8 mouse cellular contexts compared by ENCODE assay signal in genomic region chr14:21053151-21053550, GRCm38 (mm10). TPM values are rescaled to one million over a fixed set of nuclear protein-coding genes. Genes with fewer than 3 reads are reported as not detected.
DNase-seq lines count a peak whose midpoint lies in the region; ATAC-seq and TF ChIP-seq lines count a peak whose summit lies in the region.

No protein-coding gene starts in this region.

- no peak overlapping the region; the same call in 1 of the 2 replicates for H3K9ac ChIP-seq in hindbrain, postnatal 0 days (replicated peaks; ENCODE audit: low read length)
- peak overlapping the region; percentile 82 for H3K9ac ChIP-seq in midbrain, embryonic 11.5 days (ENCODE audit: low read length)

- peak overlapping the region; percentile 90 for H3K4me3 ChIP-seq in heart, embryonic 10.5 days
- peak overlapping the region; percentile 96 for H3K4me3 ChIP-seq in hindbrain, postnatal 0 days (ENCODE audit: low read length)
- H3K4me3 ChIP-seq in midbrain, embryonic 11.5 days (ENCODE audit: low read depth, low read length): peak overlapping the region; percentile 85

- TF ChIP-seq CTCF in hindbrain, postnatal 0 days (IDR thresholded peaks at IDR 0.05; ENCODE audit: low read depth): no peak

- peak overlapping the region; percentile 97 for H3K27ac ChIP-seq in heart, embryonic 10.5 days
- H3K27ac ChIP-seq in hindbrain, postnatal 0 days: no peak overlapping the region
- no peak overlapping the region for H3K27ac ChIP-seq in midbrain, embryonic 11.5 days (ENCODE audit: low read depth, low read length)

- H3K4me2 ChIP-seq in hindbrain, postnatal 0 days (ENCODE audit: low read depth, low read length): peak overlapping the region; percentile 71
- peak overlapping the region; percentile 96 for H3K4me2 ChIP-seq in midbrain, embryonic 11.5 days

- H3K4me1 ChIP-seq in heart, embryonic 10.5 days: peaks cover 20% of the 10 kb centered on the region
- H3K4me1 ChIP-seq in hindbrain, postnatal 0 days (ENCODE audit: insufficient read depth, low read length): no peaks in the 10 kb centered on the region
- H3K4me1 ChIP-seq in midbrain, embryonic 11.5 days (ENCODE audit: control insufficient read depth, insufficient read depth, low read length): peaks cover 4% of the 10 kb centered on the region; the same call in 1 of the 2 replicates

- ATAC-seq in hindbrain, postnatal 0 days: no peak
- ATAC-seq in midbrain, embryonic 11.5 days (ENCODE audit: low FRiP score): no peak

- H3K36me3 ChIP-seq in heart, embryonic 10.5 days: 0 out of 2 replicates have a peak, but pooled peaks cover 9% of the 10 kb centered on the region
- H3K36me3 ChIP-seq in hindbrain, postnatal 0 days (ENCODE audit: insufficient read depth, low read length): no peaks in the 10 kb centered on the region
- H3K36me3 ChIP-seq in midbrain, embryonic 11.5 days (ENCODE audit: control insufficient read depth, insufficient read depth, low read length): no peaks in the 10 kb centered on the region

- WGBS in heart, embryonic 10.5 days: 4% methylated on average over 8 of the region's 8 CpGs
- WGBS in hindbrain, postnatal 0 days: 11% methylated on average over 8 of the region's 8 CpGs
- 13% methylated on average over 8 of the region's 8 CpGs for WGBS in midbrain, embryonic 11.5 days

- intact Hi-C loops in heart, postnatal 36 days (cut with DNase I): loop anchor here (1.0 kb wide), 1 partner anchor 21 kb away; no protein-coding TSS in a partner anchor

- no peak for DNase-seq in heart, embryonic 10.5 days (ENCODE audit: low spot score)
- DNase-seq in heart, postnatal 36 days: no peak
- peak; percentile 14 for DNase-seq in adipocyte (ENCODE audit: low spot score)
- DNase-seq in hindbrain, postnatal 0 days (ENCODE audit: low spot score): no peak
- no peak for DNase-seq in midbrain, embryonic 11.5 days (ENCODE audit: low spot score, missing footprints)
- DNase-seq in cerebellum, adult 8-10 months: no peak
- no peak for DNase-seq in thymus, adult 18-20 months
- no peak for DNase-seq in cerebellum, adult 11-12 months

- no peaks in the 10 kb centered on the region for H3K27me3 ChIP-seq in heart, embryonic 10.5 days (ENCODE audit: insufficient read depth, poor library complexity, severe bottlenecking)
- H3K27me3 ChIP-seq in hindbrain, postnatal 0 days (ENCODE audit: insufficient read depth, low read length): no peaks in the 10 kb centered on the region
- H3K27me3 ChIP-seq in midbrain, embryonic 11.5 days (ENCODE audit: control insufficient read depth, insufficient read depth, low read length): no peaks in the 10 kb centered on the region

- no peaks in the 10 kb centered on the region for H3K9me3 ChIP-seq in heart, embryonic 10.5 days
- H3K9me3 ChIP-seq in hindbrain, postnatal 0 days (ENCODE audit: low read length): no peaks in the 10 kb centered on the region
- no peaks in the 10 kb centered on the region for H3K9me3 ChIP-seq in midbrain, embryonic 11.5 days (ENCODE audit: control insufficient read depth, low read length)

RNA-seq across cellular contexts. Expression of gene Adk, which starts 0.8 kb away (rescaled TPM):
- polyA plus RNA-seq in heart, embryonic 10.5 days (2016; fragmentation: Nextera tagmentation; extraction: Ambion mirVana): 275 and 312 TPM in 2 replicates
- total RNA-seq in heart, postnatal 36 days (2021): 100 to 1,000 TPM; 239 to 252 TPM
- total RNA-seq in hindbrain, postnatal 0 days (2014; rRNA removed): 21.4 and 27.4 TPM in 2 replicates
- polyA plus RNA-seq in hindbrain, postnatal 0 days (2015; fragmentation: Nextera tagmentation; extraction: Ambion mirVana): 63.5 and 65.2 TPM in 2 replicates
- 112 and 120 TPM in 2 replicates for polyA plus RNA-seq in midbrain, embryonic 11.5 days (2014; fragmentation: Nextera tagmentation; extraction: Ambion mirVana)

RNA-seq across cellular contexts. Expression of gene Ap3m1, which starts 0.8 kb away (rescaled TPM):
- polyA plus RNA-seq in heart, embryonic 10.5 days (2016; fragmentation: Nextera tagmentation; extraction: Ambion mirVana): 82.2 and 89.2 TPM in 2 replicates
- total RNA-seq in heart, postnatal 36 days (2021): 10 to 100 TPM; 58.0 to 62.9 TPM
- 53.6 and 55.2 TPM in 2 replicates for total RNA-seq in hindbrain, postnatal 0 days (2014; rRNA removed)
- polyA plus RNA-seq in hindbrain, postnatal 0 days (2015; fragmentation: Nextera tagmentation; extraction: Ambion mirVana): 56.7 and 58.2 TPM in 2 replicates
- 143 and 159 TPM in 2 replicates for polyA plus RNA-seq in midbrain, embryonic 11.5 days (2014; fragmentation: Nextera tagmentation; extraction: Ambion mirVana)
